Comparison of ENCODE assay signal across 19 mouse cellular contexts in genomic region chr12:53605661-53606060, GRCm38 (mm10).
DNase-seq lines count a peak whose midpoint lies in the region; ATAC-seq lines count a peak whose summit lies in the region.
"Had no signal": no experiment of that assay in that cellular context is flagged by ENCODE, and none has a peak within 500 bp of the region (broad histone marks: within the 10 kb centered on the region; RNA-seq: fewer than 3 reads in every experiment).

No protein-coding gene starts in this region.

- H3K27ac ChIP-seq in hindbrain, embryonic 14.5 days, result no peak overlapping the region
- H3K27ac ChIP-seq in hindbrain, embryonic 13.5 days, result no peak overlapping the region
- H3K27ac ChIP-seq: embryonic facial prominence, embryonic 13.5 days; forebrain, embryonic 13.5 days had no signal

- 36% methylated on average over 6 of the region's 6 CpGs for WGBS in hindbrain, embryonic 14.5 days
- 42% methylated on average over 6 of the region's 6 CpGs for WGBS in hindbrain, embryonic 13.5 days

- H3K4me1 ChIP-seq in hindbrain, embryonic 14.5 days (replicated peaks; ENCODE audit: control insufficient read depth, insufficient read depth, low read length), result no peaks in the 10 kb centered on the region
- peaks cover 10% of the 10 kb centered on the region; the same call in 1 of the 2 replicates for H3K4me1 ChIP-seq in hindbrain, embryonic 13.5 days (replicated peaks)
- H3K4me1 ChIP-seq: embryonic facial prominence, embryonic 13.5 days had no signal

- peak; percentile 8 for DNase-seq in cerebellum, adult 9-10 months
- no peak for DNase-seq in cerebellum, adult 18-20 months
- DNase-seq in hindbrain, embryonic 14.5 days (ENCODE audit: low spot score), result peak; percentile 68
- DNase-seq in MN1 (ENCODE audit: low spot score), result peak; percentile 58
- peak; percentile 42 for DNase-seq in retina, embryonic 14.5 days (ENCODE audit: low spot score)
- DNase-seq in heart, postnatal 36 days, result no peak
- DNase-seq: adrenal gland, postnatal 14 days; B cell, adult 2 months; cerebellum, adult 8-10 months; gastrocnemius, postnatal 36 days; heart, adult 11 months; heart, postnatal 10 days; kidney, adult 11 months had no signal

- H3K36me3 ChIP-seq in hindbrain, embryonic 14.5 days (replicated peaks; ENCODE audit: control insufficient read depth, insufficient read depth), result no peaks in the 10 kb centered on the region
- no peaks in the 10 kb centered on the region for H3K36me3 ChIP-seq in hindbrain, embryonic 13.5 days
- H3K36me3 ChIP-seq: embryonic facial prominence, embryonic 13.5 days had no signal

- intact Hi-C loops in heart, postnatal 36 days (cut with DNase I), result no loop called here

- no peak overlapping the region for H3K4me3 ChIP-seq in hindbrain, embryonic 14.5 days (replicated peaks; ENCODE audit: low read length)
- H3K4me3 ChIP-seq in hindbrain, embryonic 13.5 days, result no peak overlapping the region
- H3K4me3 ChIP-seq: embryonic facial prominence, embryonic 13.5 days; forebrain, embryonic 13.5 days had no signal

- ATAC-seq in hindbrain, embryonic 14.5 days (ENCODE audit: low FRiP score), result no peak; the same call in 1 of the 2 replicates
- no peak for ATAC-seq in hindbrain, embryonic 13.5 days (ENCODE audit: low FRiP score)
- ATAC-seq: activated CD4-positive, CD25-positive, alpha-beta regulatory T cell, adult 4 months; forebrain, embryonic 13.5 days; hindbrain, embryonic 16.5 days; Patski had no signal

- H3K9me3 ChIP-seq in hindbrain, embryonic 14.5 days (ENCODE audit: control insufficient read depth, low read length), result no peaks in the 10 kb centered on the region
- no peaks in the 10 kb centered on the region for H3K9me3 ChIP-seq in hindbrain, embryonic 13.5 days
- H3K9me3 ChIP-seq: embryonic facial prominence, embryonic 13.5 days; forebrain, embryonic 13.5 days had no signal

- H3K4me2 ChIP-seq in hindbrain, embryonic 14.5 days (replicated peaks), result no peak overlapping the region
- H3K4me2 ChIP-seq in hindbrain, embryonic 13.5 days, result no peak overlapping the region
- H3K4me2 ChIP-seq: embryonic facial prominence, embryonic 13.5 days; forebrain, embryonic 13.5 days had no signal

- no peaks in the 10 kb centered on the region for H3K27me3 ChIP-seq in hindbrain, embryonic 14.5 days (ENCODE audit: control insufficient read depth, insufficient read depth, low read length)
- no peaks in the 10 kb centered on the region for H3K27me3 ChIP-seq in hindbrain, embryonic 13.5 days
- H3K27me3 ChIP-seq: embryonic facial prominence, embryonic 13.5 days; forebrain, embryonic 13.5 days; Patski had no signal

- no peak overlapping the region for H3K9ac ChIP-seq in hindbrain, embryonic 14.5 days
- H3K9ac ChIP-seq in hindbrain, embryonic 13.5 days, result no peak overlapping the region
- H3K9ac ChIP-seq: embryonic facial prominence, embryonic 13.5 days; forebrain, embryonic 13.5 days had no signal

Comparison
In these comparisons a context has a peak if more than half of its experiments do, and no peak if none do; other contexts are left out.
1. DNase-seq: peak in cerebellum, adult 9-10 months (single experiment), hindbrain, embryonic 14.5 days (single experiment), MN1 (single experiment) and retina, embryonic 14.5 days (single experiment); none in cerebellum, adult 18-20 months (0 of 2) and heart, postnatal 36 days (0 of 2).